Mouse (Mus musculus): Measurements from ENCODE around the gene Srf. TPM values are rescaled to one million over a fixed set of nuclear protein-coding genes. Genes with fewer than 3 reads are reported as not detected.

Gene Srf
- polyA plus RNA-seq, 1 experiment from 2014 or later = 1.9 TPM

DNA sequence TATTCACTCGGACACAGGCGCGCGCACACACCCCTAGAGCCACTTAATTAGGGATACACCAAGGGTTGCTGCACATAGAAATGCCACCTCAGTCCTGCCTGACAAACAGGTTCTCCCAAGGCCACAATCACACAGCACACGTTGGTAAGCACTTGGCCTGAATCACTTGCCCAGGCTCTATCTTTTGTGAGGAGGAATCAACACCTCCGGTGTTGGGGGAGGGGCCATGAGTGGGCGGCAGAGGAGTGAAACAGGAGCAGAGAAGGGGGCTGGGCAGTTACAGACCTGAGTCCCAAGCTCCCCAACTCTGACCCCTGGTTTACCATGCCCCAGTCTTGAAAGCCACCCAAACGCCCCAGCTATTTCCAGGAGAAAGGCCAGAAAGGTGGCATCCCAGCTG lies 9.0 kb downstream of the Srf start:
- 40% methylated on average over 8 of the region's 8 CpGs for WGBS (ENCODE audit: insufficient replicate concordance)
- peaks cover 31% of the 10 kb centered on the region for H3K36me3 ChIP-seq (replicated peaks; ENCODE audit: insufficient read depth, low read length)
- H3K4me2 ChIP-seq (ENCODE audit: low read depth, low read length) = no peak overlapping the region
- DNase-seq (no peak), ATAC-seq (no peak)
- H3K9me3 ChIP-seq (ENCODE audit: low read length) = no peaks in the 10 kb centered on the region
- no peak overlapping the region for H3K9ac ChIP-seq (replicated peaks)
- peaks cover 9% of the 10 kb centered on the region; the same call in 1 of the 2 replicates for H3K4me1 ChIP-seq (ENCODE audit: insufficient read depth)
- H3K27me3 ChIP-seq (ENCODE audit: insufficient read depth, low read length) = 0 out of 2 replicates have a peak, but pooled peaks cover 5% of the 10 kb centered on the region
- H3K4me3 ChIP-seq (ENCODE audit: low read depth, low read length) = no peak overlapping the region
- no peak for TF ChIP-seq EP300 (IDR thresholded peaks at IDR 0.05; ENCODE audit: low read depth)
- TF ChIP-seq CTCF (IDR thresholded peaks at IDR 0.05; ENCODE audit: low read depth) = no peak
- no peak overlapping the region for H3K27ac ChIP-seq (ENCODE audit: low read depth)

DNA sequence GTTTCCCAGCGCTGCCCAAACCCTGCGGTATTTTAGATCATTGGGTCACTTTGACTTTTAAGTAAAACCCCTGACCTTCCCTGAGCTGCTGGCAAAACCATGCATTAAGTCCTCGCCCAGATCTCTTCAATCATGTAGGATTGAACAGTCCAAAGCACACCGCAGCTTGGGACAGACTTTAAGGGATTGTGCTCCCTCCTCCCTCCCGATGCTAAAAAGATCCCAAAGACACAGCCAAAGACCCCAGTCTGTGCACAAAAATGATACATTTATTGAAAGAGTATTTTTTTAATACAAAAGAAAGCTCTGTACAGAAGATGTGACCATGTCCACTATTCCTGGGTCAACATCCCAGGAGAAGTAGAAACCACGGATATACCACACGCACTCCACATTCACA lies 9.4 kb downstream of the Srf start:
- H3K4me2 ChIP-seq (ENCODE audit: low read depth, low read length) = peak overlapping the region; percentile 86
- no peaks in the 10 kb centered on the region for H3K9me3 ChIP-seq (ENCODE audit: low read length)
- H3K4me3 ChIP-seq (ENCODE audit: low read depth, low read length) = peak overlapping the region; percentile 58; the same call in 1 of the 2 replicates
- H3K27ac ChIP-seq (ENCODE audit: low read depth) = no peak overlapping the region
- ATAC-seq (no peak), DNase-seq (no peak)
- TF ChIP-seq CTCF (IDR thresholded peaks at IDR 0.05; ENCODE audit: low read depth) (no peak), EP300 (IDR thresholded peaks at IDR 0.05; ENCODE audit: low read depth) (no peak)
- peaks cover 27% of the 10 kb centered on the region for H3K36me3 ChIP-seq (replicated peaks; ENCODE audit: insufficient read depth, low read length)
- peaks cover 9% of the 10 kb centered on the region; the same call in 1 of the 2 replicates for H3K4me1 ChIP-seq (ENCODE audit: insufficient read depth)
- H3K27me3 ChIP-seq (ENCODE audit: insufficient read depth, low read length) = 0 out of 2 replicates have a peak, but pooled peaks cover 5% of the 10 kb centered on the region
- peak overlapping the region; percentile 67; the same call in 1 of the 2 replicates for H3K9ac ChIP-seq (replicated peaks)
- 35% methylated on average over 7 of the region's 7 CpGs for WGBS (ENCODE audit: insufficient replicate concordance)

DNA sequence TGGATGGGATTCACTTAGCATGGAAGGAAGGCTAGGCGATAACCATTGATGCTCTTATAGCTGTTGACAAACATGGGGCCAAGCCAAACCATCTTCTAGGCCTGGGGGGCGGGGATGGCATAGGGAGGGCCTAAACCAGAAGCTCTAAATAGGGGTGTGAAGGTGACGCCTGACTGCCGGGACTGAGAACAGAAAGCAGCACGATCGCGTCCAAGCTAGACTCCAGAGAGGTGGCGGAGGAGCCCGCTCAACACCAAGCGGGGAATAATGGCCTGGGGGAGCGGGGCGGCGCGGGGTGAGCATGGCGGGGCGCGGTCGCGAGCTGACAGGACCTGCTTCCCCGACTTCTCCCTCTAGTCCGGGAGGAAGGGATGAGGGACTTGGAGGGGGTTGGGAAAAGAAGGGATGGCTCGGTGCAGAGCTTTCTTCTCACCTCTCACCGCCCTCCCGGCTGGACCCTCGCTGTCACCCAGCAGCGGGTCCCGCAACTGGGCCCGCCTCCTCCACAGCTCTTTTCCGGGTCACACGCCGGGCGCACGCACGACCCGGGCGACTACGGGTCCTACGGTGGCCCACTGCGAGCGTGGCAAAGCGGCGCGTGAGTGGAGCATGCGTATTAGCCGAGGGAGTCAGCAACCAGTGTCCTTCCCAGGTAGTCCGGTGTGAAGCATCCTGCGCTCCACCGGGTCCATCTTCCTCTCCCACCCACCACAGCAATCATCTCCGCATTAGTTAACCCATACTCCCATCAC lies 10.0 kb downstream of the Srf start, which contains the start of gene Cul9:
Cul9 (minus strand) TSS at position 576 of the 752 bp plus-strand sequence.
- DNase-seq = peak; percentile 72
- peaks cover 21% of the 10 kb centered on the region for H3K36me3 ChIP-seq (replicated peaks; ENCODE audit: insufficient read depth, low read length)
- H3K9me3 ChIP-seq (ENCODE audit: low read length) = no peaks in the 10 kb centered on the region
- ATAC-seq = peak; percentile 78
- H3K4me2 ChIP-seq (ENCODE audit: low read depth, low read length) = peak within 1 kb of the TSS; percentile 86
- 4% methylated on average over 44 of the region's 49 CpGs for WGBS (ENCODE audit: insufficient replicate concordance)
- H3K9ac ChIP-seq (replicated peaks) = peak within 1 kb of the TSS; percentile 67
- peaks cover 9% of the 10 kb centered on the region; the same call in 1 of the 2 replicates for H3K4me1 ChIP-seq (ENCODE audit: insufficient read depth)
- H3K4me3 ChIP-seq (ENCODE audit: low read depth, low read length) = peak within 1 kb of the TSS; percentile 58
- H3K27ac ChIP-seq (ENCODE audit: low read depth) = no peak within 1 kb of the TSS
- TF ChIP-seq EP300 (IDR thresholded peaks at IDR 0.05; ENCODE audit: low read depth) (no peak), CTCF (IDR thresholded peaks at IDR 0.05; ENCODE audit: low read depth) (no peak)
- H3K27me3 ChIP-seq (ENCODE audit: insufficient read depth, low read length) = 0 out of 2 replicates have a peak, but pooled peaks cover 5% of the 10 kb centered on the region

DNA sequence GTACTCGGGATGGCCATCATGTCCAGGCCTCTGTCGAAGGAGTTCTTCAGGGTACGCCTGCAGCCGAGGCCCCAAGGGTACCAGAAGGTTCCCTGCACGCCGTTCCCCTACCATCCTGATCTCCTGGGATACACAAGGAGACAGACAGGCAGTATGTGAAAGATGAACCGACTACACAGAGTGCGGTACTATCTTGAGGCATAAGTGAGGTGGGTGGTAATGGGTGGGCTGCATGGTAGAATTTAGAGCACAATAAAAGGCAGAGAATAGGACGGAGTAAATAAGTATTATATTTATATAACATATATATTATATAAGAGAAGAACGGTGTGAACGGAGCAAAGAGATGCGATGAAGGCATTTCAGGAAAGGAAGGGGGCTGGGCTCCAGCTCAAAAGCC lies 12.3 kb downstream of the Srf start:
- 82% methylated on average over 12 of the region's 12 CpGs for WGBS (ENCODE audit: insufficient replicate concordance)
- Histone ChIP-seq H3K36me3 (replicated peaks; ENCODE audit: insufficient read depth, low read length) (0 out of 2 replicates have a peak, but pooled peaks cover 1% of the 10 kb centered on the region), H3K4me1 (ENCODE audit: insufficient read depth) (peaks cover 9% of the 10 kb centered on the region; the same call in 1 of the 2 replicates), H3K4me2 (ENCODE audit: low read depth, low read length) (no peak overlapping the region), H3K9me3 (ENCODE audit: low read length) (no peaks in the 10 kb centered on the region), H3K27me3 (ENCODE audit: insufficient read depth, low read length) (0 out of 2 replicates have a peak, but pooled peaks cover 5% of the 10 kb centered on the region), H3K27ac (ENCODE audit: low read depth) (no peak overlapping the region), H3K9ac (replicated peaks) (no peak overlapping the region), H3K4me3 (ENCODE audit: low read depth, low read length) (no peak overlapping the region)
- no peak for ATAC-seq
- no peak for TF ChIP-seq EP300 (IDR thresholded peaks at IDR 0.05; ENCODE audit: low read depth)
- TF ChIP-seq CTCF (IDR thresholded peaks at IDR 0.05; ENCODE audit: low read depth) = no peak
- DNase-seq = no peak

DNA sequence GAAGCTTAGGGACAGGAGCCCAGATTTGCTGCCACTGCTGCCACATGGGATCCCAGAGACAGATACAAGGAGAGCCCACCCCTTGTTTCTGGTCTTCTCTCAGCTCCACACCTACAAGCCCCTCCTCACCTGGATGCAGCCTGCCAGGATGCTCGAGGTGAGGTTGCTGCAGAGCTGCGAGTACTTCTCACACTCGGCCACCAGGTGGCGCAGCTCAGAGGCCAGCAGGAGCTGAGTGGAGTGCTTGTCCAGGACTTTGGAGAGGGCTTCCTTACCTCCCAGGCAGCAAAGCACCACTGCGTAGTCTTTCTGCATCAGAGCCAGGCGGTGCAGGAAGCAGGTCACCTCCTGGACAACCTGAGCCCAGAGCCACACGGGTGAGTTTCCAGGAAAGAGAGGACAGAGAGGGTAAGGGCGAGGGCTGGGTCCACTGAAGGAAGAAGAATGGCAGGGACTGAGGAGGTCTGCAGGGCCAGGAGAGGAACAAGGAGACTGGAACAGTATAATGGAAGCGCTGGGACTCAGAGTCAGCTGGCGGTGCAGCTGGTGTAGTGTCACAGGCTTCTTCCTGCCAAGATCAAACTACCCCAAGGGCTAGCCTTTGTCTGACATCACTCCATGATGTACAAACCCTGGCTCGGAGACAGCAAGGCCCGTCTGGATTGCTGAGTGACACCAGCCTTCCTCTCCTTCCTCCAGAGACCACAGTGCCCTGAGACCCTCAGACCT lies 30.2 kb downstream of the Srf start:
- WGBS (ENCODE audit: insufficient replicate concordance) = 38% methylated on average over 12 of the region's 12 CpGs
- ATAC-seq = peak; percentile 41; the same call in 1 of the 2 replicates
- TF ChIP-seq EP300 (IDR thresholded peaks at IDR 0.05; ENCODE audit: low read depth) (no peak), CTCF (IDR thresholded peaks at IDR 0.05; ENCODE audit: low read depth) (peak; percentile 97)

DNA sequence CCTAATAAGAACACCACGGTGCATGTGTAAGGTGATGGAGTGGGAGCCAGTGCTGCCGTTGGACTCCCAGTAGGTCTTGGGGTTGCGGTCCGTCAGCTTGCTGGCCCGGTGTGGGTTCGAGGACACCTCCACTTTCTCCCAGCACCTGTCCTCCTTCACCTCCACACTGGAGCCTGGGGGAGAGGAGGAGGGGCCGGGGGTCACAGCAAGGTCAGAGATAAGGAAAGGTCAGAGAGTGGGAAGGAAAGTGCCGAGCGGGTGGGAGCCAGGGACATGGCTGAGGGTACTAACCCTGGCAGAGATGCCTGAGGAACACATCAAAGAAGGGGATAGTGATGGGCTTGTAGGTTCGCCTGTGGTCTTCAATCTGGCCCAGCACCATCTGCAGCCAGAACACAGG lies 30.9 kb downstream of the Srf start:
- ATAC-seq = no peak
- DNase-seq = no peak

More for the DNA sequence above, 30.2 kb downstream of the Srf start:
- Histone ChIP-seq H3K36me3 (replicated peaks; ENCODE audit: insufficient read depth, low read length) (no peaks in the 10 kb centered on the region), H3K4me3 (ENCODE audit: low read depth, low read length) (no peak overlapping the region), H3K27ac (ENCODE audit: low read depth) (no peak overlapping the region), H3K9me3 (ENCODE audit: low read length) (no peaks in the 10 kb centered on the region), H3K9ac (replicated peaks) (no peak overlapping the region), H3K27me3 (ENCODE audit: insufficient read depth, low read length) (no peaks in the 10 kb centered on the region), H3K4me2 (ENCODE audit: low read depth, low read length) (no peak overlapping the region), H3K4me1 (ENCODE audit: insufficient read depth) (no peaks in the 10 kb centered on the region)
- DNase-seq = peak; percentile 85

More for the DNA sequence above, 30.9 kb downstream of the Srf start:
- no peak overlapping the region for H3K4me2 ChIP-seq (ENCODE audit: low read depth, low read length)
- H3K27me3 ChIP-seq (ENCODE audit: insufficient read depth, low read length) = no peaks in the 10 kb centered on the region
- H3K4me3 ChIP-seq (ENCODE audit: low read depth, low read length) = no peak overlapping the region
- H3K27ac ChIP-seq (ENCODE audit: low read depth) = no peak overlapping the region
- TF ChIP-seq CTCF (IDR thresholded peaks at IDR 0.05; ENCODE audit: low read depth) = no peak
- TF ChIP-seq EP300 (IDR thresholded peaks at IDR 0.05; ENCODE audit: low read depth) = no peak
- no peaks in the 10 kb centered on the region for H3K36me3 ChIP-seq (replicated peaks; ENCODE audit: insufficient read depth, low read length)
- H3K4me1 ChIP-seq (ENCODE audit: insufficient read depth) = no peaks in the 10 kb centered on the region
- WGBS (ENCODE audit: insufficient replicate concordance) = 66% methylated on average over 10 of the region's 10 CpGs
- no peak overlapping the region for H3K9ac ChIP-seq (replicated peaks)
- H3K9me3 ChIP-seq (ENCODE audit: low read length) = no peaks in the 10 kb centered on the region

All from liver, postnatal 0 days (tissue).